Mouse (Mus musculus) bone marrow macrophage, adult 2 months (primary cell): ENCODE measurements at regions not wholly inside any gene's neighbourhood (a gene's known extent, or its start where the extent isn't known, plus 50 kb on each side); places are given as distances from the start of the nearest gene placed in this dataset.

Source experiments
- CTCF ChIP-seq: IDR thresholded peaks from 2 replicates; pipeline ENCODE4 v1.5.1; 2012; ENCODE audit warnings: low read depth, mild to moderate bottlenecking, low read length, moderate library complexity
- POLR2A ChIP-seq: IDR thresholded peaks from 2 replicates; pipeline ENCODE4 v1.6.1; 2012; ENCODE audit warnings: mild to moderate bottlenecking, low read depth, low read length, borderline replicate concordance

DNA sequence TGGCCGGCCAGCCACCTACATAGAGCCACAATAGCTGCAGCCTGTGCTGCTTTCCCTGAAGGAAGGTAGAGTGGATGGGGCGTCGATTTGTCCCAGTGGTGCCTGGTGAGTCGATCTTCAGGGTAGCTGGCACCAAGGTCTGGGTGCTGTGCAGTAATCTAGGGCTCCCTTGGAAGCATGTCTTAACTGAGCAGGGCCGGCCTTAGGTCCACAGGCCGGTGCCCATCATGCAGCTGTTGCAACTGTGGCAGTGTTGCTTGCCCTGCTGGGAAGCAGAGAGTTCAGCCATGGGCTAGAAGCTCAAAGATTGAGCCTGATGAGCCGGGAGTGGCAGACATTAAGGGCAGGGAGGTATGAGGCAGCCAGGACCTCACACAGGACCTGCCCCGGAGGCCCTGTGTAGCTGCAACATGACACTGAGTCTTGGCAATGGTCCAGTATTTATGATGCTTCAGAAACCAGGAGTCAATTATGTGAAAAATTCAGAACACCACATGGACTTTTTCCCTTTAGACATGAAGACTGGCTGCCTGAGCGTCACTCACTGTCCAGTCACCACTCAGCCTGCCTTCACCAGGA lies 488.3 kb upstream of the Dab2 start:
- no peak for TF ChIP-seq CTCF
- no peak for TF ChIP-seq POLR2A
